Mouse (Mus musculus) hindbrain, postnatal 0 days (tissue): ENCODE data around the gene Map4. TPM values are rescaled to one million over a fixed set of nuclear protein-coding genes. Genes with fewer than 3 reads are reported as not detected.
"Not testable (repeated sequence)": the region's sequence is repeated elsewhere in the genome, so short reads cannot be mapped to it uniquely, and the experiment has no call there.

Source experiments
- ATAC-seq: fragments of 200-750 bp; cut with Nextera tagmentation; 2 replicates; pipeline ENCODE4 v1.8.0; 2017; ENCODE audit warnings: mild to moderate bottlenecking, moderate TSS enrichment, moderate library complexity
- DNase-seq: peaks from one replicate; pipeline ENCODE4 v3.0.0-alpha.2; 2015; ENCODE audit warnings: low spot score
- H3K27ac ChIP-seq: fragments of 300-500 bp; sonication (generic); 2 replicates; pipeline ENCODE4 v1.5.1; 2014; ENCODE audit warnings: mild to moderate bottlenecking
- H3K27me3 ChIP-seq: fragments of 300-500 bp; sonication (generic); 2 replicates; pipeline ENCODE4 v1.6.1; 2014; ENCODE audit warnings: low read length, mixed read lengths; ENCODE audit not compliant: insufficient read depth
- H3K36me3 ChIP-seq: fragments of 300-500 bp; sonication (generic); 2 replicates; pipeline ENCODE4 v1.6.1; 2014; ENCODE audit warnings: low read length, mixed read lengths; ENCODE audit not compliant: insufficient read depth
- H3K4me1 ChIP-seq: fragments of 300-500 bp; sonication (generic); 2 replicates; pipeline ENCODE4 v1.6.1; 2014; ENCODE audit warnings: antibody characterized with exemption, low read length, mixed read lengths; ENCODE audit not compliant: insufficient read depth
- H3K4me2 ChIP-seq: fragments of 300-500 bp; sonication (generic); 2 replicates; pipeline ENCODE4 v1.6.1; 2014; ENCODE audit warnings: low read depth, mild to moderate bottlenecking, low read length, moderate library complexity, mixed read lengths
- H3K4me3 ChIP-seq: fragments of 300-500 bp; sonication (generic); 2 replicates; pipeline ENCODE4 v1.5.1; 2014; ENCODE audit warnings: low read length
- H3K9ac ChIP-seq: fragments of 300-500 bp; sonication (generic); replicated peaks from 2 replicates; pipeline ENCODE4 v1.6.1; 2014; ENCODE audit warnings: mild to moderate bottlenecking, low read length, moderate library complexity, mixed read lengths
- H3K9me3 ChIP-seq: fragments of 300-500 bp; sonication (generic); 2 replicates; pipeline ENCODE4 v1.6.1; 2016; ENCODE audit warnings: low read length, mixed read lengths
- CTCF ChIP-seq: IDR thresholded peaks from 2 replicates; pipeline ENCODE4 v1.5.1; 2016; ENCODE audit warnings: antibody characterized with exemption, control low read depth, low read depth
- WGBS: fragments of 180-500 bp; shearing (Covaris S2); extraction: QIAGEN DNeasy Blood & Tissue Kit; methylation state at CpG from one replicate; pipeline ENCODE4 v1.1.7; 2014; 5-methylcytosine and 5-hydroxymethylcytosine counted together
- polyA plus RNA-seq: library from polyadenylated mRNA; unstranded; fragments of >200 nt; fragmentation: Nextera tagmentation; extraction: Ambion mirVana; gene quantifications from 2 replicates; pipeline ENCODE4 v1.2.1, GENCODE M21; 2015
- total RNA-seq: library from RNA; depleted of rRNA; stranded (reverse); fragments of >200 nt; gene quantifications from 2 replicates; pipeline ENCODE4 v1.2.3, GENCODE M21; 2014

Map4 gene
- total and polyA plus RNA-seq, 2 experiments from 2014 or later, result 207 to 254 TPM

DNA sequence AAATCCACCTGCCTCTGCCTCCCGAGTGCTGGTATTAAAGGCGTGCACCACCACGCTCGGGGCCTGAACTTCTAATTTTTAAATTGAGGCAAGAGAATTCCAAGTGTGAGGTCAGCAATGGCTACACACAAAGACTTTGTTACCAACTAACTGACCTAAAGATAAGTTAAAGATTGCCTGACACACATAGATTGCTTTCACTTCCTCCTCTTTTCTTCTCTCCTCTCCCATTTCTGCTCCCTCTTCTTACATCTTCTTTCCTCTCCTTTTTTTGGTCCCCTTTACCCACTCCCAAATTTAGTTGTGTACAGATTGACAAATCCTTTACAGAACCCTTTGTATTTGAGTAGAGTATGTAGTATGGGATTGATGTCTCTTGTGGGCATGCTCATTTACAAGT is 29.3 kb downstream of the Map4 start:
- Histone ChIP-seq H3K9ac (no peak overlapping the region), H3K4me3 (no peak overlapping the region), H3K36me3 (no peaks in the 10 kb centered on the region), H3K27me3 (no peaks in the 10 kb centered on the region), H3K9me3 (no peaks in the 10 kb centered on the region), H3K4me1 (no peaks in the 10 kb centered on the region), H3K27ac (no peak overlapping the region), H3K4me2 (no peak overlapping the region)
- WGBS, result 94% methylated on average over 4 of the region's 4 CpGs
- no peak for TF ChIP-seq CTCF
- no peak for DNase-seq
- no peak for ATAC-seq

DNA sequence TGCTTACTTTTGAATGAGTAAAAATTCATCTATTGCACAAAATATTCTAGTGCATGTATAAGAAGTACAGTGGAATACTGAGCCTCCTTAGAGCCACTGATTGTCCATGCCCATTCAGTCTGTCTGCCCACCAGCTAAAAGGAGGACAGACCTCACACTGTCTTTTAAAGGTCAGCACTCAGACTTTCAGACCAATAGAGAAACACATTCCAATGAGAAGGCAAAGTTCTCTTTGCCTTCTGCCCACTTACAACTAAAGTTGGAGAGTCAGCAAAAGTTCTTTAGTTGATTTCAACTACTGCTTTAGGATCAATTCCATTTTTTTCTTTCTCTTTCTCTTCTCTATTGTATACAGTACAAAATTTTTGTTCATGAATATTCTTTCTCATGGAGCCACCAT is 33.5 kb downstream of the Map4 start:
- no peak for ATAC-seq
- H3K4me2 ChIP-seq, result no peak overlapping the region
- no peaks in the 10 kb centered on the region for H3K27me3 ChIP-seq
- no peak overlapping the region for H3K27ac ChIP-seq
- H3K4me1 ChIP-seq, result no peaks in the 10 kb centered on the region
- H3K9me3 ChIP-seq, result no peaks in the 10 kb centered on the region
- no peak for TF ChIP-seq CTCF
- H3K4me3 ChIP-seq, result no peak overlapping the region
- H3K9ac ChIP-seq, result no peak overlapping the region
- DNase-seq, result no peak
- H3K36me3 ChIP-seq, result no peaks in the 10 kb centered on the region

DNA sequence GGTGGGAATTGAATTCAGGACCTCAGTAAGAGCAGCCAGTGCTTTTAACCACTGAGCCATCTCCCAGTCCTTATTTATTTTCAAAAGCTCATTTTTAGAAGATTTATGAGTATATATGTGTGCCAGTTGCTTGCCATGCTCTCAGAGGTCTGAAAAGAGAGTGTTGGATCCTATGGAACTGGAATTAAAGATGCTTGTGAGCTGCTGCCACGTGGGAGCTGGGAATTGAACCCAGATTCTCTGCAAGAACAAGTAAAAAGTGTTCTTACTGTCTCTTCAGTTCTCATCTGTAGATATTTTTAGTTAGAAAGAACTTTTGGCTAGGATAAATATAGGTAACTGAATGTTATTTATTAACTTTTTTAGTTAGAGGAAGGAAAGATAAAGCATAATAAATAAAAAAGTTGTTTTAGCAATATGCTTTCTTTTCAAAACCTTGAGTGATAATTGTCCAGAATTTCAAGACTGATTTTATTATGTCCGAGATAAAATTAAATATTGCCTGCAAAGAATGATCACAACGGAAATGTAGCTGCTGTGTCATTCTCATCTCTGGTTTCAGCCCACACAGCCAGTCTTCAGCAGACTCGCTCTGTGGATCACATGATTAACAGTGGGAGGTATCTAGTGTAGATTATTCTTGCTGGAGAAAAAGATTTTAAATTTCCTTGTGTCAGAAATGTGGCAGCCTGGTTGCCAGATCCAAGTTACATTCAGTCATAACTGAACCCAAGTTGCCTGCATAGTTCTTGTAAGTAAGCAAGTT is 37.3 kb downstream of the Map4 start:
- no peak for TF ChIP-seq CTCF

DNA sequence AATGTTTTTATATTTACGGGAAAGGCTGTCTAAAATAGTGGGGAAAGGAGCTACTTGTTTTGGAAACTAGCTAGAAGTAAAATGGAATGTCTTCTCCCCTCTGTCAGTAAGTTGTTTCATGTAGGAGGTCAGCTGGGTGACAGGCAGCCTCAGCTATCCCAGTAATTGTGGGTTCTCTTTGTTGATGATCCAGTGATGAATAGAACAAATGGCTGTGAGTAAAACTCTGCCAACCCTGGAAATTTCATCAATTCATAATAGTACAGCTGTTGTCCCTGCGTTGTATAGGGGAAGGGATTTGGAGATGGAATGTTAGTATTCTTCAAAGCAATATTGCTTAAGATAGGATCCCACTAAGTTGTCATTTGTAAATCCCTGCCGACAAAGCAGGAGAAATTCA is 37.9 kb downstream of the Map4 start:
- ATAC-seq (no peak), DNase-seq (no peak)
- Histone ChIP-seq H3K4me3 (no peak overlapping the region), H3K4me2 (no peak overlapping the region), H3K36me3 (no peaks in the 10 kb centered on the region), H3K9me3 (no peaks in the 10 kb centered on the region), H3K27ac (no peak overlapping the region), H3K4me1 (no peaks in the 10 kb centered on the region), H3K27me3 (no peaks in the 10 kb centered on the region), H3K9ac (no peak overlapping the region)
- 68% methylated on average over 3 of the region's 3 CpGs for WGBS
- TF ChIP-seq CTCF, result no peak

More for the DNA sequence above, 37.3 kb downstream of the Map4 start:
- 60% methylated on average over 4 of the region's 4 CpGs for WGBS
- no peak for ATAC-seq
- DNase-seq, result no peak
- Histone ChIP-seq H3K36me3 (no peaks in the 10 kb centered on the region), H3K27ac (no peak overlapping the region), H3K4me3 (no peak overlapping the region), H3K27me3 (no peaks in the 10 kb centered on the region), H3K9me3 (no peaks in the 10 kb centered on the region), H3K9ac (no peak overlapping the region), H3K4me2 (no peak overlapping the region), H3K4me1 (no peaks in the 10 kb centered on the region)

DNA sequence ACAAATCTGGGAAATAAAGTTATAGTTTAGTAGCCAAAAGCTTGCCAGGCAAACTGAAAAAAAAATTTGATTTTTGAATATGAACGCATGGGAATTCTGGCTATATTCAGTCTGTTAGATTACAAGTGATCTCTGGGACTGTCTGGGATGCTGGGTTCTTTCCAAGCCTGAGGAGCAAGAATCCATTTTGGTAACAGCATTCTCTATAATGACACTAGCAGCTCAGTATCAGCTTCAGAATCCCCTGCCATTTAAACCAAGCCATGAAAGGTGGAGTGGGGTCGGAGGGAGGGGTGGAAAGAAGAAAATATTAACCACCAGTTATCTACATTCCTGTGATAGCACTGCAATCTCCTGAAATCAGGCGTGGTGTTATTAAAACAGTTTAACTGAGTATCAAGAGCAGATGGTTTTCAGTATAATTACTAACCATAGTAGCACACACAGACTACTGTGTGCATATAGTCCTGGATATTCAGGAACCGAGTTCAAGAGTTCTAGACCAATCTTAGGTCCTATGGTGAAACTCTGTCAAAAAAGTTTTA is 38.6 kb downstream of the Map4 start:
- Histone ChIP-seq H3K9ac (no peak overlapping the region), H3K36me3 (no peaks in the 10 kb centered on the region), H3K4me3 (no peak overlapping the region), H3K27me3 (no peaks in the 10 kb centered on the region), H3K4me2 (no peak overlapping the region), H3K27ac (no peak overlapping the region), H3K4me1 (no peaks in the 10 kb centered on the region), H3K9me3 (no peaks in the 10 kb centered on the region)
- 87% methylated on average over 4 of the region's 4 CpGs for WGBS
- no peak for TF ChIP-seq CTCF
- no peak for DNase-seq
- no peak for ATAC-seq

DNA sequence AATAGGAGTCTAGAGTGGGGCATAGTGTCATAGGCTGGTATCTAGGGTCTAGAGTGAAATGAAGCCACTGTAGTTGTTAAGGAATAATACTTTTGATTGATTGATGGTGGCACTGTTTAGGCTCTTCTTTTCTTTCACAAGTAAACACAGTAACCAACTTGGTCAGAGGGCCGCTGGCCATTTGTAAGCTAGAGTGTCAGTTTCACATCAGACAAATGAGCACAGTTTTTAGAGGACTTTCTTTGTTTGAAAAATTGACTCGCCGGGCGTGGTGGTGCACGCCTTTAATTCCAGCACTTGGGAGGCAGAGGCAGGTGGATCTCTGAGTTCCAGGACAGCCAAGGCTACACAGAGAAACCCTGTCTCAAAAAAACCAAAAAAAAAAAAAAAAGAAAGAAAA is 40.5 kb downstream of the Map4 start:
- H3K4me1 ChIP-seq, H3K27me3 ChIP-seq, H3K4me2 ChIP-seq, H3K9me3 ChIP-seq, H3K27ac ChIP-seq, ATAC-seq, DNase-seq, H3K36me3 ChIP-seq, H3K4me3 ChIP-seq, H3K9ac ChIP-seq: not testable (repeated sequence)
- WGBS, result 95% methylated on average over 5 of the region's 5 CpGs

DNA sequence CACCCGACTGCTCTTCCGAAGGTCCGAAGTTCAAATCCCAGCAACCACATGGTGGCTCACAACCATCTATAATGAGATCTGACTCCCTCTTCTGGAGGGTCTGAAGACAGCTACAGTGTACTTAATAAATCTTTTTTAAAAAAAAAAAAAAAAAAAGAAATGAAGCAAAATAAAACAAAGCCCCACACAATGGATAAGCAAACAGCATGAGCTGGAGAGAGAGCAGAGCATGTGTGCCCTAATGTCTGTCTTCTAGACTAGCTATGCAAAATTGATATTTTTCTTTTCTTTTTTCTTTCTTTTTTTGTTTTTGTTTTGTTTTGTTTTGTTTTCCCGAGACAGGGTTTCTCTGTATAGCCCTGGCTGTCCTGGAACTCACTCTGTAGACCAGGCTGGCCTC is 49.0 kb downstream of the Map4 start:
- H3K9ac ChIP-seq, DNase-seq, H3K4me3 ChIP-seq, H3K4me1 ChIP-seq, ATAC-seq, H3K9me3 ChIP-seq, H3K27ac ChIP-seq, H3K4me2 ChIP-seq, H3K27me3 ChIP-seq: not testable (repeated sequence)
- WGBS, result 93% methylated on average over 4 of the region's 4 CpGs
- peaks cover 11% of the 10 kb centered on the region; the same call in 1 of the 2 replicates for H3K36me3 ChIP-seq
